Mouse (Mus musculus): Measurements from ENCODE around the gene Hacd3. TPM values are rescaled to one million over a fixed set of nuclear protein-coding genes. Genes with fewer than 3 reads are reported as not detected.

The Hacd3 gene
- polyA plus RNA-seq (2014; fragmentation: Nextera tagmentation; extraction: Ambion mirVana) = 50.3 and 52.5 TPM in 2 replicates

- peak within 1 kb of the TSS; percentile 84 for H3K4me2 ChIP-seq (ENCODE audit: low read length)
- under 1% methylated on average over 80 of the region's 81 CpGs for WGBS
- H3K4me1 ChIP-seq (ENCODE audit: control insufficient read depth in 2 of 2, insufficient read depth in 2 of 2, low read length in 2 of 2) = peaks cover 6 to 23% of the 10 kb centered on the region in 2 experiments
- peak; percentile 90 for ATAC-seq (ENCODE audit: insufficient number of reproducible peaks, insufficient read depth, low FRiP score, low read depth)
- H3K27me3 ChIP-seq (ENCODE audit: control insufficient read depth, insufficient read depth, low read length) = no peaks in the 10 kb centered on the region
- H3K4me3 ChIP-seq (ENCODE audit: control insufficient read depth in 1 of 2, insufficient read depth in 1 of 2, low read depth in 1 of 2, low read length in 2 of 2) = peak within 1 kb of the TSS; percentile 76 to 95
- no peaks in the 10 kb centered on the region for H3K9me3 ChIP-seq (ENCODE audit: control insufficient read depth, low read length)
- peak within 1 kb of the TSS; percentile 78 to 86 for H3K27ac ChIP-seq (replicated peaks in 1 of 2; ENCODE audit: control insufficient read depth in 1 of 2, insufficient read depth in 1 of 2, low read depth in 2 of 2, low read length in 2 of 2)
- no peaks in the 10 kb centered on the region for H3K36me3 ChIP-seq (ENCODE audit: control insufficient read depth, insufficient read depth, low read length)
- peak within 1 kb of the TSS; percentile 91 for H3K9ac ChIP-seq (ENCODE audit: low read length)
Observed at GRCm38 (mm10) chr9:65020991-65021886, at the start of gene Hacd3. Gene Hacd3 (minus strand): TSS chr9:65021693.

DNA sequence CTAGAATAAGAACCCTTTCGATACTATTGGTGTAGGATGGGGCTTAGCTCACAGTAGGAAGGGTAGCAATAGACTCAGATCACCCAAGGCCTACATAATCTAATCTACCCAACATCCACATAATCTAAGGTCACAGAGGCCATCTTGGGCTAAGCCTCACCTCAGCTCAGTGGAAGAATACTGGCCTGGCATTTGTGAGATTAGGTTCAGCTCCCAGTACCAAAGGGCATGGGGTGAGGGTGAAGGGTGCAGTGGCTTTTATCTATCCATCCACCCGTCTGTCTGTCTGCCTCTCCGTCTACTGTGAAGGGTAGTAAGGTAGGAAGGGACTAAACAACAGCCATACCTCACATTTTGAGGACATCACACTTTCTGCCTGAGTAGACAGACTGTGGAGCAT lies 49.1 kb upstream of the Hacd3 start:
- no peak overlapping the region for H3K4me2 ChIP-seq (ENCODE audit: low read length)
- H3K36me3 ChIP-seq (ENCODE audit: control insufficient read depth, insufficient read depth, low read length) = peaks cover 94% of the 10 kb centered on the region
- H3K9me3 ChIP-seq (ENCODE audit: control insufficient read depth, low read length) = no peaks in the 10 kb centered on the region
- whole genome bisulfite sequencing = 82% methylated on average over 3 of the region's 3 CpGs
- H3K4me1 ChIP-seq (ENCODE audit: control insufficient read depth in 2 of 2, insufficient read depth in 2 of 2, low read length in 2 of 2) = no peaks in the 10 kb centered on the region
- H3K27me3 ChIP-seq (ENCODE audit: control insufficient read depth, insufficient read depth, low read length) = no peaks in the 10 kb centered on the region
- no peak overlapping the region for H3K4me3 ChIP-seq (ENCODE audit: control insufficient read depth in 1 of 2, insufficient read depth in 1 of 2, low read depth in 1 of 2, low read length in 2 of 2)
- no peak overlapping the region for H3K27ac ChIP-seq (replicated peaks in 1 of 2; ENCODE audit: control insufficient read depth in 1 of 2, insufficient read depth in 1 of 2, low read depth in 2 of 2, low read length in 2 of 2)
- no peak for ATAC-seq (ENCODE audit: insufficient number of reproducible peaks, insufficient read depth, low FRiP score, low read depth)
- no peak overlapping the region for H3K9ac ChIP-seq (ENCODE audit: low read length)

- peaks cover 94% of the 10 kb centered on the region for H3K36me3 ChIP-seq (ENCODE audit: control insufficient read depth, insufficient read depth, low read length)
- ATAC-seq (ENCODE audit: insufficient number of reproducible peaks, insufficient read depth, low FRiP score, low read depth) = no peak
- H3K4me1 ChIP-seq (ENCODE audit: control insufficient read depth in 2 of 2, insufficient read depth in 2 of 2, low read length in 2 of 2) = no peaks in the 10 kb centered on the region
- 88% methylated on average over 7 of the region's 7 CpGs for WGBS
- no peak overlapping the region for H3K9ac ChIP-seq (ENCODE audit: low read length)
- no peak overlapping the region for H3K27ac ChIP-seq (replicated peaks in 1 of 2; ENCODE audit: control insufficient read depth in 1 of 2, insufficient read depth in 1 of 2, low read depth in 2 of 2, low read length in 2 of 2)
- H3K4me2 ChIP-seq (ENCODE audit: low read length) = no peak overlapping the region
- H3K4me3 ChIP-seq (ENCODE audit: control insufficient read depth in 1 of 2, insufficient read depth in 1 of 2, low read depth in 1 of 2, low read length in 2 of 2) = no peak overlapping the region
- no peaks in the 10 kb centered on the region for H3K27me3 ChIP-seq (ENCODE audit: control insufficient read depth, insufficient read depth, low read length)
- no peaks in the 10 kb centered on the region for H3K9me3 ChIP-seq (ENCODE audit: control insufficient read depth, low read length)
Observed at GRCm38 (mm10) chr9:65064251-65064650, 42.8 kb upstream of the Hacd3 start.

- Histone ChIP-seq H3K4me1 (ENCODE audit: control insufficient read depth in 2 of 2, insufficient read depth in 2 of 2, low read length in 2 of 2) (no peaks in the 10 kb centered on the region), H3K4me2 (ENCODE audit: low read length) (no peak overlapping the region), H3K4me3 (ENCODE audit: control insufficient read depth in 1 of 2, insufficient read depth in 1 of 2, low read depth in 1 of 2, low read length in 2 of 2) (no peak overlapping the region), H3K36me3 (ENCODE audit: control insufficient read depth, insufficient read depth, low read length) (peaks cover 95% of the 10 kb centered on the region), H3K27me3 (ENCODE audit: control insufficient read depth, insufficient read depth, low read length) (no peaks in the 10 kb centered on the region), H3K9me3 (ENCODE audit: control insufficient read depth, low read length) (no peaks in the 10 kb centered on the region), H3K9ac (ENCODE audit: low read length) (no peak overlapping the region), H3K27ac (replicated peaks in 1 of 2; ENCODE audit: control insufficient read depth in 1 of 2, insufficient read depth in 1 of 2, low read depth in 2 of 2, low read length in 2 of 2) (no peak overlapping the region)
- 93% methylated on average over 3 of the region's 3 CpGs for WGBS
- ATAC-seq (ENCODE audit: insufficient number of reproducible peaks, insufficient read depth, low FRiP score, low read depth) = no peak
Observed at GRCm38 (mm10) chr9:65050981-65051380, 29.5 kb upstream of the Hacd3 start.

GRCm38 (mm10) chr9:65049422-65049821 lies 27.9 kb upstream of the Hacd3 start:
- ATAC-seq (ENCODE audit: insufficient number of reproducible peaks, insufficient read depth, low FRiP score, low read depth) = no peak
- Histone ChIP-seq H3K9ac (ENCODE audit: low read length) (no peak overlapping the region), H3K4me3 (ENCODE audit: control insufficient read depth in 1 of 2, insufficient read depth in 1 of 2, low read depth in 1 of 2, low read length in 2 of 2) (no peak overlapping the region), H3K4me2 (ENCODE audit: low read length) (no peak overlapping the region), H3K36me3 (ENCODE audit: control insufficient read depth, insufficient read depth, low read length) (peaks cover 95% of the 10 kb centered on the region), H3K4me1 (ENCODE audit: control insufficient read depth in 2 of 2, insufficient read depth in 2 of 2, low read length in 2 of 2) (no peaks in the 10 kb centered on the region), H3K27me3 (ENCODE audit: control insufficient read depth, insufficient read depth, low read length) (no peaks in the 10 kb centered on the region), H3K27ac (replicated peaks in 1 of 2; ENCODE audit: control insufficient read depth in 1 of 2, insufficient read depth in 1 of 2, low read depth in 2 of 2, low read length in 2 of 2) (no peak overlapping the region), H3K9me3 (ENCODE audit: control insufficient read depth, low read length) (no peaks in the 10 kb centered on the region)
- 90% methylated on average over 5 of the region's 5 CpGs for WGBS

GRCm38 (mm10) chr9:65046993-65047392 lies 25.5 kb upstream of the Hacd3 start:
- 81% methylated on average over 1 of the region's 1 CpGs for WGBS
- no peak for ATAC-seq (ENCODE audit: insufficient number of reproducible peaks, insufficient read depth, low FRiP score, low read depth)
- H3K9me3 ChIP-seq (ENCODE audit: control insufficient read depth, low read length) = no peaks in the 10 kb centered on the region
- H3K4me1 ChIP-seq (ENCODE audit: control insufficient read depth in 2 of 2, insufficient read depth in 2 of 2, low read length in 2 of 2) = no peaks in the 10 kb centered on the region
- H3K27me3 ChIP-seq (ENCODE audit: control insufficient read depth, insufficient read depth, low read length) = no peaks in the 10 kb centered on the region
- H3K36me3 ChIP-seq (ENCODE audit: control insufficient read depth, insufficient read depth, low read length) = peaks cover 95% of the 10 kb centered on the region
- H3K9ac ChIP-seq (ENCODE audit: low read length) = no peak overlapping the region
- H3K4me2 ChIP-seq (ENCODE audit: low read length) = no peak overlapping the region
- H3K27ac ChIP-seq (replicated peaks in 1 of 2; ENCODE audit: control insufficient read depth in 1 of 2, insufficient read depth in 1 of 2, low read depth in 2 of 2, low read length in 2 of 2) = no peak overlapping the region
- H3K4me3 ChIP-seq (ENCODE audit: control insufficient read depth in 1 of 2, insufficient read depth in 1 of 2, low read depth in 1 of 2, low read length in 2 of 2) = no peak overlapping the region

GRCm38 (mm10) chr9:65041430-65041829 lies 19.9 kb upstream of the Hacd3 start:
- 96% methylated on average over 5 of the region's 5 CpGs for WGBS
- ATAC-seq (ENCODE audit: insufficient number of reproducible peaks, insufficient read depth, low FRiP score, low read depth) = no peak

More at GRCm38 (mm10) chr9:65041430-65041829, 19.9 kb upstream of the Hacd3 start:
- Histone ChIP-seq H3K9me3 (ENCODE audit: control insufficient read depth, low read length) (no peaks in the 10 kb centered on the region; the same call in 1 of the 2 replicates), H3K4me2 (ENCODE audit: low read length) (no peak overlapping the region), H3K9ac (ENCODE audit: low read length) (no peak overlapping the region), H3K27ac (replicated peaks in 1 of 2; ENCODE audit: control insufficient read depth in 1 of 2, insufficient read depth in 1 of 2, low read depth in 2 of 2, low read length in 2 of 2) (no peak overlapping the region), H3K36me3 (ENCODE audit: control insufficient read depth, insufficient read depth, low read length) (peaks cover 90% of the 10 kb centered on the region), H3K4me3 (ENCODE audit: control insufficient read depth in 1 of 2, insufficient read depth in 1 of 2, low read depth in 1 of 2, low read length in 2 of 2) (no peak overlapping the region), H3K4me1 (ENCODE audit: control insufficient read depth in 2 of 2, insufficient read depth in 2 of 2, low read length in 2 of 2) (no peaks in the 10 kb centered on the region), H3K27me3 (ENCODE audit: control insufficient read depth, insufficient read depth, low read length) (no peaks in the 10 kb centered on the region)
